Mouse (Mus musculus) CH12F3 (cell line): ENCODE measurements around the gene Fgf4.

Experiments used
- in situ Hi-C: fragments of 300-500 bp; cut with MboI; formaldehyde crosslinking; loops from 2 replicates; pipeline ENCODE4 v1.14.3; 2020; ENCODE audit warnings: low sequenced_read_pairs

The Fgf4 gene

DNA sequence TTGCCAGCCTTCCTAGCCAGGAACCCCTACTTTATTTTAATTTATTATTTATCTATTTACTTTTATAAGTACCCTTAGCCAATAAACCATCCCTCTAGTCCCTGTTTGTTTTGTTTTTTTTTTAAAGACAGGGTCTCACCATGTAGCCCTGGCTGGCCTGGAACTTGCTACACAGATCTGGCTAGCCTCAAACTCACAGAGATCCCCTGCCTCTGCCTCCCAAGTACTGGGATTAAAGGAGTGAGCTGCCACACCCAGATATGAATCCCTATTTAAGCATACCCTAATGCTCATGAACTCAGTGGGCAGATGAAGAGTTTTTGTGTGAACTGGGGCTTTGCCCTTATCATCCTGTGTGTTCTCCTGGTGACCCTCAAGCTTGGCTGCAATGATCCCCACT lies at the start of gene Fgf4:
TSS of gene Fgf4 (plus strand) at position 301 of the 400 bp plus-strand sequence.
- in situ Hi-C loops = no loop called here

- in situ Hi-C loops = no loop called here
Measured at GRCm38 (mm10) chr7:144798471-144798870, 48.7 kb upstream of the Fgf4 start.

GRCm38 (mm10) chr7:144807036-144807435 lies 40.1 kb upstream of the Fgf4 start:
- in situ Hi-C loops = loop anchor here (10.0 kb wide), 1 partner anchor 88 kb away; the partner anchor contains the start of gene Fgf15

GRCm38 (mm10) chr7:144807976-144808577 lies 39.1 kb upstream of the Fgf4 start:
- in situ Hi-C loops = loop anchor here (10.0 kb wide), 1 partner anchor 87 kb away; the partner anchor contains the start of gene Fgf15

DNA sequence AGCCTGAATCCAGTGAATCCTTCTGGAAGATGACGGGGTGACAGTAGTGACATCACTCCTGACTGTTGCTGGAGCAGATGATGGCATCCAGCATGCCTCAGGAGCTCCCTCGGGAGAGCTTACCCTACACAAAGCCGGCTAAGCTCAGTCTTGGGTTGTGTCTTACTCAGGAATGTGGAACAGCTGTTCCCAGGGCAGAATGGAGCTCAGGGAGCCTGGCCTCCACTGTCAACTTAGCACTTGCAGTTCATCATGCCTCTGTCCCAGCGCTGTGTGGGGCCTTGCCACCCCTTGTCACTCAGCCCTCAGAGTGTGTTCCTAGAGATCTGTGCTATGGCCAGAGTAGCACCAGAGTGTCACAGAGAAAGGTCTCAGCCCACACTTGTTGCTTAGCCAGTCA lies 35.6 kb upstream of the Fgf4 start:
- in situ Hi-C loops = no loop called here

- in situ Hi-C loops = no loop called here
Measured at GRCm38 (mm10) chr7:144821901-144822300, 25.3 kb upstream of the Fgf4 start.

- in situ Hi-C loops = no loop called here
Measured at GRCm38 (mm10) chr7:144823988-144824387, 23.2 kb upstream of the Fgf4 start.

- in situ Hi-C loops = no loop called here
Measured at GRCm38 (mm10) chr7:144828369-144828768, 18.8 kb upstream of the Fgf4 start.

DNA sequence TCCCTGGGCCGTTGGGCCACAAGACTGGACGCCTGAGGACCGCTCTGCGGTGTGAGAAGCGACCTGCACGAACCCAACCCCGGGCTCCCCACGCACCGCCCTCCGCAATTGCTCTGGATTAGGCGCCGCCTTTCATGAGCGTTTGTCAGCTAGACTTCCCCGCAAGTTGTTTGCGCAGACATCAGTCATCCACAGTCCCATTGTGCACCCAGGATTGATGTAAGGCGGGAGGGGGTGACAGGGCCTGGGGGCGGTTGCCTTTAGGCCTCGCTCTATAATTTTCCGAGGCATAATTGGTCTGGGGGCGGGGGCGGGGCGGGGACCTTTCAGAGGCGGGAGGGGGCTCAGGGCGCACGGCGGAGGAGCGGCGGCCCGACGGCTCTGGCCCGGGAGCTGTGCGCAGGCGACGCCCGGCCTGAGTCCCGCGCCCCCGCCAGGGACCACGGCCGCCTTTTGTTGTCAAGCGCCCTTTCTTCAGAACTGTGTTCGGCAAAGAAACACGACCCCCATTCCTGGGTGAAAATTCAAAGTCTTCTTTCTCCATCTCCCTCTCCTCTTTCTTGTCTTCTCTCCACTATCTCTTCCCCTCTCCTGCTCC lies 9.2 kb upstream of the Fgf4 start, which contains the start of gene Fgf3:
TSS of gene Fgf3 (plus strand) at position 193 of the 598 bp plus-strand sequence.
- in situ Hi-C loops = no loop called here

- in situ Hi-C loops = no loop called here
Measured at GRCm38 (mm10) chr7:144838522-144839503, 8.4 kb upstream of the Fgf4 start.

DNA sequence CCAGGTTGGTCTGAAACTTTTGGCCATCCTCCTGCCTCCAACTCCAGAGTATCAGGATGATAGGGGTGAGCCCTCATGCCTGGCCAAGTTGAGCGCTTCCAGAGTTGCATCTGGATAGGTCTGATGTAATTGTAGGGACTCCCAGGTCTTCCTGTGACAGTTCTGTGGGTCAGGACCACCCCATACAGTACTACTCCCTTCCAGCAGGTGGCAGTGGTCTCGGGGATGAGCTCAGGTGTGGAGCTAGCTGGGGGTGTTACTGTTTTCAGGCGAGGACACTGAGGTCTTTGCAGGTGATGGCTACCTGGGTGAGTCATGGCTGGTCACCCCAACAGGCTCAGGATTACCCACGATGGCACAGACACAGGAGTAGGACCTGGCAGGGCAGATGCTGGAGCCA lies 1.0 kb upstream of the Fgf4 start:
- in situ Hi-C loops = no loop called here

DNA sequence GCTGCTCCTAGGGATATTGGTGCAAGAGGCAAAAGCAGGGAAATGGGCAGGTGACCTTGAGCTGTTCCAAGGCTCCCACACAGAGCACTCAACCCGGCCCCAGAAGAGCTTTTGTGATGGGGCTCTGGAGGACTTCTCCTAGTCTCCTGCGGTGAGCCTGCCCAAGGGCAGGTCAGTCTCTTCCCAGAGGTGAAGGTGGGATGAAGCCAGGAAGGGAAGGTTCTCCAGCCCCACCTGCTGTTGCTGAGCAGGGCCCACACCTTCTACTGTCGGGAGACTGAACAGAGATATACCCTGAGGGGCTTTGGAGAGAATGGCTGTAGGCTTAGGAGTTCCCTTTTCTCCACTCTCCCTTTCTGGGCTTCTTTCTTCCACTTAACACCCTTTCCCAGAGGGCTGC lies 4.2 kb downstream of the Fgf4 start:
- in situ Hi-C loops = no loop called here

DNA sequence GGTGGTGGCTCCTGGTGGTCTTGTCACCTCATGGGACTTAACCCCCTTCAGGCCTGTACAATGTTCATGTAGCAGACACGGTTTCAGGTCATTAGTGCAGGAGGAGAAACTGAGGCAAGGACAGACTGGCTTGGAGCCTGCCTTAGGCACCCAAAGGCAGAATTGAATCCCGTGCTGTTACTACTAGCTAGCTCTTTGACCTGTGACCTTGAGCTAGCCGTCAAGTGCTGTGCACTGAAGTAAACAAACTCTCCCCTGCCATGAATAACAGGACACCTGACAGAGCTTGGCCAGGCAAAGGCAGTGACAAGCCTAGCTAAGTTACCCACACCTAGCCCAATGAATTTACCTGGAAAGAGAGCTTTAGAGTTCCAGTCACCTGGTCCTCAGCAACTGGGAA lies 7.8 kb downstream of the Fgf4 start:
- in situ Hi-C loops = no loop called here

GRCm38 (mm10) chr7:144857158-144857557 lies 10.0 kb downstream of the Fgf4 start:
- in situ Hi-C loops = no loop called here

DNA sequence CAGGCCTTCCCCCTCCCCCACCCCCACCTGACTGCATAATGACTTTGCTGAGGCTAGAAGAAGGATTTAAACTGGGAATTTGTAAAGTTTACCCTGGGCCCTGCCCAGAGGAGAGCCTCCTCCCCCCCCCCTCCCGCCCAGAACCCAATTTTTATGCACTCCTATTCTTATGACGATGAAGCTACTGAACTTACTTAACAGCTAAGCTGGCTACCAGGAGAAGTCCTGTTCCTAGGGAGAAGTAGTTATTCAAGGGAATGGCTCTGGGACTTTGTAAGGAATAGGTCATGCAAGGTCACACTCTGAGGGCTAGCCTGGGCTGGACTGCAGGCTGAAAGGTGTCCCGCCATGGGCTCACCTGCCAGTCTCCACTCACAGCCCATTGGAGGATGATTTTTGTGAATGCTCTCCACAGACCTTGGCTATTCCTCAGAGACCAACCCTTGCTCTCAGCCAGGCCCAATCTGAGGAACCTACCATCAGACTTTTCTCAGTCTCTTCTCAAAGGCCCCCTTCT lies 10.7 kb downstream of the Fgf4 start:
- in situ Hi-C loops = no loop called here

DNA sequence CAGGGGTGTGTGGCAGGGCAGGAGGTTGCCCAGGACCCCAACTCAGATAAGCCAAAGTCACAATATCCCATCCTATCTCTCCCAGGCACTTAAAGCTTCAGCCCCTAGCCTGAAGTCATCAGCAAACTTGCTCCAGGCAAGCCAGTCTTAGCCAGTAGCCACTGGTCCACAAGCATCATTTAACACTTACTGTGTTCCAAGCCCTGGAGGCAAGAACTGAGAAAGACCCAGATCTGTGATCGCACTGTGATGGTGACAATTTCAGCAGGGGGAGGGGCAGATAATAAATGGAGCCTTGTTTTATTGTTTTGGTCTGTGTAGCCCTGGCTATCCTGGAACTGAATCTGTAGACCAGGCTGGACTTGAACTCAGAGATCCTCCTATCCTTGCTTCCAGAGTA lies 11.5 kb downstream of the Fgf4 start:
- in situ Hi-C loops = no loop called here

- in situ Hi-C loops = no loop called here
Measured at GRCm38 (mm10) chr7:144861056-144861768, 14.0 kb downstream of the Fgf4 start.

- in situ Hi-C loops = no loop called here
Measured at GRCm38 (mm10) chr7:144861769-144862070, 14.6 kb downstream of the Fgf4 start.

GRCm38 (mm10) chr7:144862126-144862525 lies 15.0 kb downstream of the Fgf4 start:
- in situ Hi-C loops = no loop called here

GRCm38 (mm10) chr7:144862712-144863111 lies 15.5 kb downstream of the Fgf4 start:
- in situ Hi-C loops = no loop called here

GRCm38 (mm10) chr7:144863196-144863595 lies 16.0 kb downstream of the Fgf4 start:
- in situ Hi-C loops = no loop called here
